Mouse (Mus musculus) gastrocnemius, adult 18-20 months (tissue): ENCODE measurements at regions not wholly inside any gene's neighbourhood (a gene's known extent, or its start where the extent isn't known, plus 50 kb on each side); places are given as distances from the start of the nearest gene placed in this dataset.

Experiments
- DNase-seq: peaks from one replicate; pipeline ENCODE4 v3.0.0; 2021; ENCODE audit warnings: low spot score

DNA sequence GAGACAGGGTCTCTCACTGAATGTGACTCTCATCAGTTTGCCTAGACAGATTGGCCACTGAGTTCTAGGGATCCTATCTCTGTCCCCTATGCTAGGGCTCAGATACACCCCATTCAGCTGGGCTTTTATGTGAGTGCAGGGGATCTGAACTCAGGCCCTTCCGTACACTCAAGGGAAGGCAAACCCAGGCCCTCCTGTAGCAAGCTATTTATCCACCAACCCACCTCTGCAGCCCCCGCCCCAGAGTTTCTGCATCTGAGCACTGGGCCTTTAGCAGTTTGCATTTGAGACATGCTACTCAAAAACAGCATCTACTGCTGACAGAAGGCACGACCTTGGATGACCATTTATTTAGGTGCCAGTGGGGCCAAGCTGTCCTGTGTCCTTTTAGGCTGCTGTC lies 253.0 kb upstream of the Runx1 start:
- no peak for DNase-seq

- DNase-seq = no peak
Observed at GRCm38 (mm10) chr16:93075488-93075887, 249.5 kb upstream of the Runx1 start.

GRCm38 (mm10) chr16:93072156-93072555 lies 246.2 kb upstream of the Runx1 start:
- DNase-seq = peak; percentile 78

DNA sequence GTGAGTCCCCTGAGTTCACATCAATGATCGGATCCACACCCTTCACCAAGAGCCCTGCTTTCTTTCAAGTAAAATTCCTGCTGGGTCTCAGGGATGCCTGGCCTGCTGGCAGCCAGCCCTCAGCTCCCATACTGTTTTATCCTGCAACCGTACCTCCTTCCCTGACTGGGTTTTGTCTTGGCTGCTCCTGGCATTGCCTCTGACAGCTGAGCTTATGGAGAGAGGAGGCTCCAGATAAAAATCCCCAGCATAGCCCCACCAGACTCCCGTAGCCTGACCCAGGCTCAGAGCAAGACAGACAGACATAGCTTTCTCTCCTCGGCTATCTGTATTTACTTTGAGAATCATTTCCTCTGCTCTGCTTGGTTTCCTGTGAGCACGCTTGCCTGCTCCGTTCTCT lies 245.8 kb upstream of the Runx1 start:
- DNase-seq = no peak

DNA sequence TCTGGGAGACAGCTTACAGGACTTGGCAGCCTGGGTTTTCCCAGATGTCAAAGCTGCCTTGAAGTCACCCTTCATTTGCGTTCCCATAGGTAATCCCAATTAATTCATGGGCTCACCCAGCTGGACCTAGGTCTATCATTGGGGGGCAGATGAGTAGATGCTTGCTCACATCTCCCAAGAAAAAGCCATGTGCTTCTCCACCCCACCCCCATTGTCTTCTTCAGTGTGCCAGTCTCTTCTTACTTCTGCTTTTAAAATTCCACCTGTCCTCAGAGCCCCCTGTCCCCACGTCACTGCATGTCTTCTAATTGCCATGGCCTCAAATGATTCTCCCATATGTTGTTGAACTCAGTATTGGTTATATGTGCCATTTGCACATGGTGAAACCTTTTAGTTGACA lies 240.9 kb upstream of the Runx1 start:
- no peak for DNase-seq

DNA sequence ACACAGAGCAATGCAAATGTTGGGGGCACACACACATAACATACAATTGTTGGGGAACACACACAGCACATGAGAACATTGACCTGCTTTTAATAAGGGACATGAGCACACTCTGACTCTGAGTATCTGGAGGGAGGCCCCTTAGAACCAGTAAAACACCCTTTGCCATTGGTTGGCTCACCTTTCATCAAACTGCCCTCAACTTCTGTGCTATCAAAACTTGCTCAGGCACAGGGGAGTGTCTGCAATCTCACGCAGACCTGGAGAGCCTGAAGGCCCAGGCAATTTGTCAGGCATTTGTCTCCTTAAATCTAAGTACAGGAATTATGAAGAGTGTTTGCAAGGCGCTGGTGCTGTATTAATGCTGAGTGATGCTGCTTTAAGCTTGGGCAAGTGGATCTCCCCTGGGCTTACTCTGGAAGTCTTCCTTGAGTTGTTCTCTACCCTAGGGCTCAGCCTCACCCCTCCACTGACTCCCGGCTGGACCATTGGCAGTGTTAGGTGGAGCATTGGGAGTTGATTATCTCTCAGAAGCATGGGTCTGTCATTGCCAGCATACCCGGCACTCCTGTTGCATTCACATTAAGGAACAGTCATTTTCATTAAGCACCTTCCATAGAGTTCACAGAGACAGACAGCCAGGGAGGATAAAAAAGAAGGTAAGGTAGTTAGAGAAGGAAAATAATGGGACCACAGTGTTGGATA lies 235.7 kb upstream of the Runx1 start:
- DNase-seq = no peak

- no peak for DNase-seq
Observed at GRCm38 (mm10) chr16:93056295-93056694, 230.3 kb upstream of the Runx1 start.

- no peak for DNase-seq
Observed at GRCm38 (mm10) chr16:93055545-93055944, 229.6 kb upstream of the Runx1 start.

DNA sequence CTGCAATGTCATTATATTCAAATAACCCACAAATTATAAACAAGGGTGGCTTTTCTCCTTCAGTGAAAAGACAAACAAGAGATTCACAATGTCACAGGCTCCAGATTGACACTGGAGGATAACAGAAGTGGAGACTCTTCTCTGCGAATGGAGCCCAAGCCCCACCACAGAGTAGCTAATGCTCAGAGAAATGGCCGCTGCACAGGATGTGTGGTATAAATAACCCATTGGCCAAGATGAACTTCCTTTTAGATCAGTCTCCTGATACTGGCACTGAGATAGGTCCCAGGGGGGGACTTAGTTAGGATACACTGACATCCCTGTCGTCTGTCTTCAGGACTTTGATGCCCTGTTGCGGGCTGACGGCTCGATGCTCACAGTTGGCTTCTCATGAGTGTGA lies 225.3 kb upstream of the Runx1 start:
- DNase-seq = no peak

DNA sequence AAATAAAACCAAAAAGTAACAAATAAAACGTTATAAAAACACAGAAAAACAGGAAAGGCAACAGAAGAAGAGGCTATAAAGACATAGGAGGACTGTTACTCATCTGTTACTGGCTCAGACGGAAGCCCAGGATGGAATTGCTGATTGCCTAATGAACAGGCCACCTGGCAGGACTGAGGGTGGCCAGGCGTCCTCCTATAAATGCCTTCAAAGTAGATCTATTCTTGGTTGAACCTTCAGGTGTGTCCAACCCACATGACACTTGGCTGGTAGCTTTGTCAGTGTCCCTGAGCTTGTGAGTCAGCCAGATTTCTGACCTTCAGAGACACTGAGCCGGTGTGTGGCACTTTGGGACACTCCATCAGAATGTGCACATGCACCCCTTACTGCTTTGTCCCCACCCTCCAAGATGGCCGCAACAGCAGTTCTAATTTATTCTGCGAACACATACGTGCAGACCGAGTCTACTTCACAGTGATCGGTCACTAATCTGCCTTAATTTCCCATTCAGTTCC lies 222.5 kb upstream of the Runx1 start:
- no peak for DNase-seq

DNA sequence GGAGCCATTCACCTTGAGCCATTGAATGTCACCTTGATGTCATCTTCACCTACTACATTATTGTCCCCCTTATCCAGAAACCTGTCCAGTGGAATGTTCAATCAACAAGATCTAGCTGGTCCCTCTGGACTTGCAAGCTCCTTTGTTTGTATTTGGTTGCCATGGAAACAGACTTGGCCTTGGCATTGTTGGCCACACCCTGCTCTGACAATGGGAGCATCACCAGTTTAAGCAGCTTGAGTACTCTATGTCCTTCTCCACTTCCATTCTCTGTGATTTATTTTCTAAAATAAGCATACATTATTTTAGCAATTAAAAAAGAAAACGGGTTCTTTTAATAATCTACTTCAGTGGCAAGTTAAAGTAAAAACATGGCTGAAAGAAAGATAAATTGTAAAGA lies 221.6 kb upstream of the Runx1 start:
- peak; percentile 22 for DNase-seq

- DNase-seq = no peak
Observed at GRCm38 (mm10) chr16:93046221-93046620, 220.3 kb upstream of the Runx1 start.

- no peak for DNase-seq
Observed at GRCm38 (mm10) chr16:93043355-93043754, 217.4 kb upstream of the Runx1 start.

DNA sequence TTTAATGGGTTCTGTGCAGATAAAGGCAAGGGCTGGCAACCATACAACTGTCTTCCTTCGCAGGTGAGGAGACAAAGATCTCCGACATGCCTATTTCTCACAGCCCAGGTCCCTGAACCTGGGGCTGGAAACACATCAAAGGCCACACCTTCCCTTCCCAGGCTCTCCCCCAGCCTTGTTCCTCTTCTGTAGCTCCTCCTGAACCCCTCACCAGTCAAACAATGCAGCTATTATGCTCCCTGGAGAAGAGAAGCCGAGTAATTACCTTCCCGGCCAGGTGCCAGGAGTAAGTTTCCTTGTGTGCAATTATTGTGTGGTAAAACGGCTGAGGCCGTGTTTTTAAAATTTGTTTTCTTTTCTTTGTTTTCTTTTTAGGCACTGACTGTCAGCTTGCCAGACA lies 217.0 kb upstream of the Runx1 start:
- DNase-seq = no peak

DNA sequence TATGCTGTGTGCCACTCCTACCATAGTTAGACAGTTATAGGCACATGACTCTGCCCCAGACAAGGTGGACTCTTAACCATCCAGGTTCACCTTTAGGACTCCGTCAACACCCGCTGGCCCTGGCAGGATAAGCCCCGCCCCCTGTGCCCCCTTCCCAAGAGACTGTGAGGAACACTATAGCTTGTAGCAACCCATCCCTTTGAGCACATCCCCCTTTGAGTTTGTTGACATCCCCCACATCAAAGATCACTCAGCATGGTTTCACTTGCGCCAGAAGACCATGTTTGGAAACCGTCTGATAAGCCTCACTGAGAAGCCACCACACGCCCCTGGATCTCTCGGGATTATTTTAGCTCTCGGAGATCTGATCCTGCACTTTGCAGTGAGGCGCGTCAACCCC lies 216.5 kb upstream of the Runx1 start:
- no peak for DNase-seq

DNA sequence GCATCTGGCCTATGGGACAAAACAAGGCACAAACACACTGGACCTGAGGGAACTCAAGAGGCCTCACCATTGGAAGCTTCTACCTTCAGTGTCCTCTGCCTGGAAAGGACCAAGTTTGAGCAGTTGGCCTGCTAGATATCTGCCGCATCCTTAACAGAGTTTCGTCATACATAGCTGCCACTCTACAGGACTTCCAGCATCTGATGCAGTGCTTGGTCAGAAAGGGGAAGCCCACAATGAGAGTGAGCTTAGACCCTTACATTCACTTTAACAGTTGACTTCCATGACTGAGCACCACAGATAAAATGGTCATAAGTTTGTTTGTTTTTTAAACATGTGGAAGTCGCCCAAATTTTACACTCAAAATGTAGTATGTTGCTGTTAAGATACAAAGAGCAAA lies 215.9 kb upstream of the Runx1 start:
- no peak for DNase-seq

DNA sequence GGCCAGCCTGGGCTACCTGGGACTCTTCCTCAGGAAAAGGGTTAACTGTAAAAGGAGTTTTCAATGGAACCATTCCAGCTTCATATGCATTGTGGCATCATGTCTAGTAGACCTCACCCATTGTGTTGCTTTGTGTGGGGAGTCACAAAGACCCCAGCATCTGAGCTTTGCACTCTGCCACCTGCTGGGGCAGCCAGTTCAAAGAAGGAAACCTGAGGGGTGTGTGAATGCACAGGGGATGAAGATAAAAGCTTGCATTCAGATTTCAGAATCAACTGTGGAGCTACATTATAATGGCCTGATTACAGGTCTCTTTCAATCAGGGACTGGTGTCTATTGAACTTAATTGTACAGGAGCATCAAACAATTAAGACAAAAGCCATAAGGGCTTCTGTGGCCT lies 215.4 kb upstream of the Runx1 start:
- DNase-seq = no peak

DNA sequence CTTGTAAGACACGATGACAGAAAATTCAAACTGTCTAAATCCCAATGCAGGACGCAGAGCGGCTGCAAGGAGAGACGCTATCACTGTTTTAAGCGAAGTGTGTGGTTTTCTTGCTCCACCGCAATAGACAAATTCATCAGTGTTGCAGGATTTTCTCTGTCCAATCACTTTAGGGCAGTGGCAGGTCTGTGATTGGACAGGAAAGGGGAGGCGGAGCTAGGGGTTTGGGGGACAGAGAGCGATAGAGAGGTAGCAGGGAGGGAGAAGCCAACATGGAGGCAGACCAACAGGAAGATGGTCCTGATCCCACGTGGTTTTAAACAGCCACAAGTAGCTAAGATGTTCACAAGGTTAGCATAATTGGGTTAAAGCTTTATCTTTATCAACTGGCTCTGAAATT lies 209.7 kb upstream of the Runx1 start:
- no peak for DNase-seq

GRCm38 (mm10) chr16:93033943-93034342 lies 208.0 kb upstream of the Runx1 start:
- no peak for DNase-seq

GRCm38 (mm10) chr16:93031624-93032023 lies 205.7 kb upstream of the Runx1 start:
- DNase-seq = peak; percentile 10

DNA sequence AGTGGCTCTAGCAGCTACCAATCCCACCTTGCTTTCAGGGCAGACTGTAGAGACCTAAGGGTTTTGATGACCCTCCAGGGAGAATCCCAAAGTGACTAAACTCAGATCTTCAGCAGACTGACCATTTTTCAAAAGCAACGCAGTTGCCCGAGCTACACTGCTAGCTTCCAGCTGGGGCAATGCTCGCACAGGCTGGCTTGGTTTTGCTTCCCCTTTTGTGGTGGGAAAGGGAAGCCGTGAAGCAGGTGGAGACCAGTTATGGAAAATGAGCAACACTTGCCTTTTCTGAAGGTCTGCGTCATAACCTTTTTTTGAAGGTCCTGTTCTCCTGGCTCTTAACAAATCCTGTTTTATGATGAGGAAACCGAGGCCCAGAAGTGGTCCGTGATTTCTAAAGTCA lies 202.7 kb upstream of the Runx1 start:
- DNase-seq = no peak

- DNase-seq = no peak
Observed at GRCm38 (mm10) chr16:93028016-93028415, 202.1 kb upstream of the Runx1 start.

- no peak for DNase-seq
Observed at GRCm38 (mm10) chr16:93026094-93026648, 200.2 kb upstream of the Runx1 start.
